Mouse (Mus musculus): ENCODE data around the gene Cep126. TPM values are rescaled to one million over a fixed set of nuclear protein-coding genes. Genes with fewer than 3 reads are reported as not detected.

The Cep126 gene
- polyA plus RNA-seq (2017; shearing (Covaris generic)): not detected

DNA sequence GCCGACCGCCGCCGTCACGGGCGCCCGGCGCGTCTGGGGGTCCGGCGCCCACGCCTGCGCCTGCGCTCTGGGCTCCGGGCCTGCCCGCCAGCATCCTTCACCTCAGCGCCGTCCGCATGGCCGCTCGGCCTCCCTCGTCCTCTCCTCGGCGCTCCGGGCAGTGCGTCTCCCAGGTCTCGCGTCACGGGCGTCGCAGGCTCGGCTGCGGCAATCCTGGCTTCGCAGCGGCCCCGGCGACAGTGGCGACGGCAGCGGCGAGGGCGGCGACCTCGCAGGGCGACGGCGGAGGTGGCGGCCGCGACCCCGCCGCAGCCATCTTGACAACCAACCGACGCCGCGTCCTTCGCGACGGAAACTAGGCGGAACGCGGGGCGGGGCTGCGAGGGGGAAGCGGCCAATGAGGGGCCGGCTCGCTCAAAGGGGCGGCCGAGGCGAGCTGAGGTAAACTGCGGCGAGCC, at the start of gene Cep126:
TSS of gene Cep126 (minus strand) at position 178 of the 458 bp plus-strand sequence.

DNA sequence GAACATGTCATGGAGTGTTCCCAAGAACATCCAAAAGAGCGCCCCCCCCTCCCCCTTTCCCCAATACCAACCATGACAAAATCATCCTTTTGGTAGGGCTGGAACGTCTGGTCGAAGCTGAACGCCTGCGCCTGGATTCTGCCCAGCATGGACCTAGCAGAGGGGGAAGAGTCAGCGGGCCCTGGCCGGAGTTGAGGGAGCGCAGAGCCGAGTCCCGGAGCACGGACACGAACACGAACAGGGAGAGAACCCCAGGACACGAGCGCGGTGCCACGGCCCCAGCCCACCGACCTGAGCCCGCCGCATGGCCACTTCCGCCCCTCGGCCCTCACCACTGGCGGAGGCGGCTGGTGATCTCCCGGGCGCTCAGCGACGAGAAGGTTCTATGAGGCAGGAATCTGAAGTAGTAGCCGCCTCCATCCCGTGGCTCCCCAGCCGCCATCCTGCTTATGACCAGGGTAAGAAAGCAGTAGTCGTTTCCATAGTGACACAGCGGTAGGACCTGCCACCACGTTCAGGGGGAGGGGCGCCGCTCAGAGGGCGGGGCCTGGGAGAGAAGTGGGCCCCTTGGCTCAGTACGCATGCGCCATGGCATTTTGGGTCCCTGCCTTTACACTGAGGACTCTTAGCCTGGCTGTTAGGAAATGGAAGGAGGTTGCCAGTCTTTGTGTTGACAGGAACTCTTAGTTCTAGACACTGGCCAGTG, 91.6 kb downstream of the Cep126 start, which contains the start of gene Cfap300:
TSS of gene Cfap300 (minus strand) at position 486 of the 706 bp plus-strand sequence.

Other genes starting within 250 kb of the Cep126 start
- gene Yap1, start 129.7 kb downstream of the Cep126 start, polyA plus RNA-seq (2017; shearing (Covaris generic)): 0.25 TPM
- gene Cfap300, start 91.5 kb downstream of the Cep126 start, polyA plus RNA-seq (2017; shearing (Covaris generic)): not detected

All from naive thymus-derived CD4-positive, alpha-beta T cell, adult 5 months (primary cell).